In the genomic region with DNA sequence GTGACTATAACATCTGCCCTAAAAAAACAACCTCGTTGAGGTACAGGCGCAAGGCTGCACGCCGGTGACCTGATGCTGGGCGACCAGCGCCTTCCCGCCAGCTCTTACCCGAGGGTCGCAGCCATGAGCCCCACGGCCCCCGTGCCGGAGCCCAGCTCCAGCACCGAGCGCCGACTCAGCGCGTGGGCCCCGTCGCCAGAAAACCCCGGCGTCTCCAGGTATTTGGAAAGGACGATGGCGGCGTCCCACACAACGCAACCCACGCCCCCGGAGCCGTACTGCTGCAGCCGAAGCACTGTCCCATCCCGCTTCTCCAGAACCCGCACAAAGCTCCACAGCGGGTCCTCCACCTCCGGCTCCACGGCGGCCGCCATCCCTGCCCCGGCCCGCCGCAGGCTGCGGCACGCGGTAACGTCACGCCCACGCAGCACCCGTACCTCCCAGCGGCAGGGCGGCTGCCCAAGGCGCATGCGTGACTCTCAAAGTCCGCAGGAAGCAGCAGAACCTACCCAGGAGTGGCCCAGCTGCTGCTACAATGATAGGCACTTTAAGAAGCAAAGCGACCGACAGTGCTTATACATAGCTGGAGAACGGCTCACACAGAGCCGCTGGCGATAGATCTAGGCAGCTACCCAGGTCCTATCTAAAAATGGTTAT, we compare ENCODE assay signal across 8 mouse cellular contexts. TPM values are rescaled to one million over a fixed set of nuclear protein-coding genes. Genes with fewer than 3 reads are reported as not detected.
DNase-seq lines count a peak whose midpoint lies in the region; ATAC-seq and TF ChIP-seq lines count a peak whose summit lies in the region.

A gene (minus strand): TSS at position 416 of the 657 bp plus-strand sequence.

- in situ Hi-C loops in Patski (cut with MboI; ENCODE audit: low pct_unique_long_range_greater_than_20kb): loop anchor here (5.0 to 25.0 kb wide), 2 partner anchors 225 to 370 kb away; a partner anchor contains a TSS

- peaks cover 22% of the 10 kb centered on the region for H3K4me1 ChIP-seq in hindbrain, embryonic 14.5 days (replicated peaks; ENCODE audit: control insufficient read depth, insufficient read depth, low read length)

- peaks cover 64% of the 10 kb centered on the region for H3K36me3 ChIP-seq in hindbrain, embryonic 14.5 days (replicated peaks; ENCODE audit: control insufficient read depth, insufficient read depth)

- ATAC-seq in Patski: peak; percentile 95
- ATAC-seq in hindbrain, embryonic 14.5 days (ENCODE audit: low FRiP score): peak; percentile 97

- TF ChIP-seq CTCF in Patski (IDR thresholded peaks at IDR 0.05): no peak

- no peaks in the 10 kb centered on the region for H3K27me3 ChIP-seq in Patski
- no peaks in the 10 kb centered on the region for H3K27me3 ChIP-seq in hindbrain, embryonic 14.5 days (ENCODE audit: control insufficient read depth, insufficient read depth, low read length)

- H3K4me3 ChIP-seq in hindbrain, embryonic 14.5 days (replicated peaks; ENCODE audit: low read length): peak within 1 kb of the TSS; percentile 93

- H3K9me3 ChIP-seq in hindbrain, embryonic 14.5 days (ENCODE audit: control insufficient read depth, low read length): no peaks in the 10 kb centered on the region

- POLR2A ChIA-PET in Patski (lab: Charles Lee): interaction anchor here (1.0 to 1.4 kb wide), 5 partner anchors 12 to 272 kb away, joined by 3 to 6 read pairs (median 3); no protein-coding TSS in a partner anchor

- CTCF ChIA-PET in Patski (lab: Charles Lee): interaction anchor here (1.1 to 1.3 kb wide), 2 partner anchors 11 to 12 kb away, joined by 3 to 6 read pairs; no protein-coding TSS in a partner anchor

- WGBS in hindbrain, embryonic 14.5 days: under 1% methylated on average over 56 of the region's 56 CpGs

- peak within 1 kb of the TSS; percentile 71 for H3K4me2 ChIP-seq in hindbrain, embryonic 14.5 days (replicated peaks)

- DNase-seq in Patski (ENCODE audit: low read depth, low spot score): peak; percentile 44
- peak; percentile 89 to 90 for DNase-seq in cerebellum, postnatal 14 days
- DNase-seq in frontal cortex, postnatal 25 days (ENCODE audit: low spot score in 2 of 2): peak; percentile 80 to 81
- DNase-seq in hindbrain, embryonic 14.5 days (ENCODE audit: low spot score): peak; percentile 91
- DNase-seq in layer of hippocampus, postnatal 36 days: peak; percentile 85
- DNase-seq in lung, postnatal 36 days: peak; percentile 91
- DNase-seq in retina, postnatal 1 day: peak; percentile 94
- peak; percentile 58 to 79 for DNase-seq in urinary bladder, adult 18-20 months (ENCODE audit: low spot score in 2 of 2)

- H3K27ac ChIP-seq in hindbrain, embryonic 14.5 days: peak within 1 kb of the TSS; percentile 91

- H3K9ac ChIP-seq in hindbrain, embryonic 14.5 days: peak within 1 kb of the TSS; percentile 95

RNA-seq across cellular contexts. Expression of the gene that starts here (rescaled TPM):
- 17.7 TPM for polyA plus RNA-seq in Patski (2021)
- 22.9 and 24.4 TPM in 2 replicates for polyA plus RNA-seq in hindbrain, embryonic 14.5 days (2014; fragmentation: Nextera tagmentation; extraction: Ambion mirVana)
- 10 to 100 TPM; 18.2 to 19.3 TPM for total RNA-seq in layer of hippocampus, postnatal 36 days (2021)

Comparison
In these comparisons a context has a peak if more than half of its experiments do, and no peak if none do; other contexts are left out.
1. Peak in every context shown above with its lines: DNase-seq, ATAC-seq, H3K4me3 ChIP-seq and H3K27ac ChIP-seq.
2. DNase-seq: peak in every context shown above with its lines; median percentile 94 in retina, postnatal 1 day; 91 in hindbrain, embryonic 14.5 days; 91 in lung, postnatal 36 days; 90 in cerebellum, postnatal 14 days; 85 in layer of hippocampus, postnatal 36 days; 80 in frontal cortex, postnatal 25 days; 68 in urinary bladder, adult 18-20 months; 44 in Patski.